Mouse (Mus musculus) erythroblast, embryonic 14.5 days (primary cell): ENCODE measurements around the gene Zfp512b. TPM values are rescaled to one million over a fixed set of nuclear protein-coding genes. Genes with fewer than 3 reads are reported as not detected.
A peak's percentile ranks its signal among the peaks of the same experiment; 100 is the strongest.

Experiments
- H3K27me3 ChIP-seq: 2 replicates; pipeline ENCODE4 v1.6.1; 2012; ENCODE audit warnings: inconsistent platforms; ENCODE audit not compliant: control insufficient read depth
- H3K36me3 ChIP-seq: 2 replicates; pipeline ENCODE4 v1.6.1; 2012; ENCODE audit warnings: mild to moderate bottlenecking, inconsistent platforms; ENCODE audit not compliant: control insufficient read depth
- H3K4me1 ChIP-seq: 2 replicates; pipeline ENCODE4 v1.6.1; 2012; ENCODE audit warnings: inconsistent platforms; ENCODE audit not compliant: control insufficient read depth
- H3K4me3 ChIP-seq: replicated peaks from 2 replicates; pipeline ENCODE3; 2012; ENCODE audit warnings: moderate library complexity, mild to moderate bottlenecking, inconsistent platforms
- H3K9me3 ChIP-seq: 2 replicates; pipeline ENCODE4 v1.6.1; 2012; ENCODE audit warnings: low read length, inconsistent platforms, mixed read lengths; ENCODE audit not compliant: control insufficient read depth
- GATA1 ChIP-seq: IDR thresholded peaks from 2 replicates; pipeline ENCODE4 v1.6.1; 2012; ENCODE audit warnings: low read length, inconsistent platforms, mixed read lengths
- TAL1 ChIP-seq: IDR thresholded peaks from 3 replicates; pipeline ENCODE4 v1.6.1; 2012; ENCODE audit warnings: low read length, inconsistent platforms, mixed read lengths
- polyA plus RNA-seq: library from polyadenylated mRNA; stranded (reverse); fragments of >175 nt; gene quantifications from 2 replicates; pipeline ENCODE4 v1.2.3, GENCODE M21; 2012

Zfp512b gene
- polyA plus RNA-seq, 1 experiment = 0.22 TPM

DNA sequence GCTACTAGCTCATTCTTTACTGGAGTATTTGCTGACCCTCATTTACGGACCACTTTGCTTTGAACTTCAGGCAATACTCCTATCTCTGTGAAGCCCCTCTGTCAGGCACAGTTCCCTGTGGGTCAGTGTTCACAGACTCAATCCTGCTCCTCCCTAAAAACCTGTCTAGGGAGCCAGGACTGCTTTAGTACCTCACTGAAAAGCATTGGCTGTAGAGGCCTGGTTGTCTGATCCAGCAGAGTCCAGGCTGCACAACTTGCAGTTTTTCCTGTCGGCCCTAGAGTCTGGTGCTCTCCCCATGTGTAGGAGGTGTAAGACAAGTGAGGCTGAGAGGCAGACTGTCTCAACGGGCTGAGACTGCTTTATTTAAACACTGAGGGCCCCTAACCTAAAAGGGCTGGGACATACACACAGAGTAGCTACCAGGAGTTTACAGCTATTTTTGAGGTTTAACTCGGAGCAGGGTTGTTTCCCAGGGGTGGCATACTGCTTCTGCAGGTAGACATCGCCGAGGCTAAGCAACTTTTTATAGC, 7.7 kb upstream of the Zfp512b start:
- H3K4me3 ChIP-seq = peak overlapping the region; percentile 84
- peaks cover 36% of the 10 kb centered on the region for H3K27me3 ChIP-seq
- no peaks in the 10 kb centered on the region; the same call in none of the 2 replicates for H3K36me3 ChIP-seq
- TF ChIP-seq TAL1 (no peak), GATA1 (no peak)
- H3K4me1 ChIP-seq = peaks cover 57% of the 10 kb centered on the region
- H3K9me3 ChIP-seq = no peaks in the 10 kb centered on the region; the same call in 1 of the 2 replicates

DNA sequence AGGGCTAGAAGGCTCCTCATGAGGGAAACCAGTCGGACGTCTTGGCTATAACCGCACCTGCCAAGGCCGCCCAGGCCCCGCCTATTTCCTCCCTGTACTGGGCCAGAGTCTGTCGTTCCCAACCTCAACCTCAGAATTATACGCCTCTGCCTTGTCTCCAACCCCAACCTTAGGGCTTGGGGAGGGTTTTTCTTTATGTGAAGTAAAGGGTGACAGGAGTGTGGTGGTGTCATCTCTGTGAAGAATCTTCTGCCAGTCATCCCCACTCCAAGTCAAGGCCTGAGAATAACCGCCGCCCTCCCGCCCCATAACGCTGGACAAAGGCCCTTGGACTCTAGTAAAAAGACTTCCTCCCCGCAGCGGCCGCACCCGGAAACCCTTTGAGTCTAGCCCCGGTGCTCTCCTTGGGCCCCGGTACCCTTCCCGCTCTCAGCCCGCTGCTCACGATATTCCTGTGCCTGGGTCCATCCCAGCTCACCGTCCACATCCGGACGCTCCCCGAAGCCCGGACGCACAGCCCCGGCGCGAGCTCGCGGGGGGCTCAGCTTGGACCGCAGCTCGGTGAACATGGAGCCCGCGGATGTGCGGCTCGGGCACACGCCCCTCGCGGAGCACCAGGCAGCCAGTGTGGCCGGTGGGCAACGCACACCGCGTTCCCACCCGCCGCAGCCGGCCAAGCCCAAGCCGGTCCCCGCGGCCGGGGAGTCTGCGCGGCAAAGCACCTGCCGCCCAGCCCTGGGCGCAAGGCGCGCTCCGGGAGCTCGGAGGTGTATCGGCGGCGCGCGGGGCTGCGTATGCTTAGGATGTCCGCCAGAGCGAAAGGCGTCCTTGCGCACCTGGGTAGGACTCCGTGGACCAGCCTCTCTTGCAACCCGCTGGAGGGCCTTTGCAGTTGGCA, 6.1 kb upstream of the Zfp512b start, which contains the start of gene Samd10:
Gene Samd10 (minus strand): TSS at position 759 of the 898 bp plus-strand sequence.
- Histone ChIP-seq H3K4me1 (peaks cover 57% of the 10 kb centered on the region), H3K36me3 (no peaks in the 10 kb centered on the region; the same call in 1 of the 2 replicates), H3K4me3 (peak within 1 kb of the TSS; percentile 65), H3K27me3 (peaks cover 36% of the 10 kb centered on the region), H3K9me3 (no peaks in the 10 kb centered on the region; the same call in 1 of the 2 replicates)
- TF ChIP-seq GATA1 (no peak), TAL1 (no peak)

DNA sequence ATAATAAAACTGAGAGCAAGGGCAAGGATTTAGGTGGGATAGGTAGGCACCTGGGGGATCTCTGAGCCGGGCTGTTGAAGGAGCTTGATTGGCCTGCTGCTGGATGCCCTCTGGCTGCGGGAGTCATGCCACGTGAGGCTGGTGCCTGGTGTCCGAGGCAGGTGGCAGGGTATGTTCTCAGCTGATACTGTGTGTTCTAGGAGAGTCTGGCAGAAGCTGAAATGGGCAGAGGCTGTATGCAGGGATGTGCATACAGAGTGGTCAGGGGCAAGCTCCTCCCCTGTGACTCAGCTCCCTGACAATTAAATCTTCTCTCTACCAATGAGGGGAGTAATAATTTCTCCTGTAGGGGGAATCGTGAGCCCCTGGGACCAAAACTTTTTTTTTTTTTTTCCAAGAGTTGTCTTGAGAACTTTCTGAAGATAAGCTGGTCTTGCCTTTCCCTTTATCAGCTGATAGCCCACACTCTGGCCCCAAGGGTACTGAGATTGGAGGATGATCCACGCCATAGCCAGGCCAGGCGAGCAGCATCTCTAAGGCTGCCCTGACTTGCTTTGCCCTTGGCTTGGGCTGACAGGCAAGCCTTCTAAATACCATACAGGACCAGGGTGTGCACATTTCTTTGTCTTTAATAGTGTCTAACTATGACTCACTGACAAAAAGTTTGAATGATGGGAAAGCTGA, 4.9 kb upstream of the Zfp512b start:
- no peak for TF ChIP-seq TAL1
- TF ChIP-seq GATA1 = no peak
- Histone ChIP-seq H3K4me3 (no peak overlapping the region), H3K27me3 (peaks cover 40% of the 10 kb centered on the region), H3K4me1 (peaks cover 55% of the 10 kb centered on the region), H3K9me3 (no peaks in the 10 kb centered on the region; the same call in 1 of the 2 replicates), H3K36me3 (no peaks in the 10 kb centered on the region)

DNA sequence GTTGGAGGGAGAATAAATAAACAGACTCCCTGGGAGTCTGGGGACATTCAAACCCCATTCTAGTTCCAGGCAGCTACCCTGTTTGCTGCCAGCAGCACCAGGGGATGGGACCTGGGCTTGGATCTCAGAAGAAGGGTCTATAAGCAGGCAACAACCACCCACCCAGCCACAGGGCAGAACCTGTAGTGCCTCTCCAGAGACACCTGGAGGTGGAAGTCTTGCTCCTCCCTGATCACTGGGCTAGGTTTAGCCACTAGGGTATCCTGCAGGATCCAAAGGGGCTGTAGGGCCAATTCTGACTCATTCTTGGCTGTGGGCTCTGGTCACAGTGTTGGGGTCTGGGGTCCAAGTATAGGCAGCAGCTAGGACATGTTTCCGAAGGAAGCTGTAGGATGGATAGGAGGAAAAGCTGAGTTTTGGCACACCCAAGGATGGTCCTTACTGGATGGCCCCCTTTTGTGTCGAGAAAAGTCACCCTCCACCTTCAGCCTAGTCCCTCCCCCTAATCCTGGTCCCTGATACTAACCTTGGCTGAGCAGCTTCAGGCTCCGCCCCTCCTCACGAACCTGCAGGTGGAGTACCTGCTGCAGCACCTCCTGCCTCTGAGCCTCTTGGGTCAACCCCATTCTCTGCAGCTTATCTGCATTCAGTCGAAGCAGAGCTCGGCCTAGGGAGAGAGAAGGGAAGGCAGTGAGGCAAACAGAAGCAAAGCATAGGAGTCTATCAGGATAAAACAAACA, 3.8 kb upstream of the Zfp512b start:
- H3K4me1 ChIP-seq = peaks cover 56% of the 10 kb centered on the region
- H3K36me3 ChIP-seq = no peaks in the 10 kb centered on the region
- no peaks in the 10 kb centered on the region; the same call in 1 of the 2 replicates for H3K9me3 ChIP-seq
- no peak overlapping the region for H3K4me3 ChIP-seq
- TF ChIP-seq GATA1 (no peak), TAL1 (no peak)
- peaks cover 40% of the 10 kb centered on the region for H3K27me3 ChIP-seq

DNA sequence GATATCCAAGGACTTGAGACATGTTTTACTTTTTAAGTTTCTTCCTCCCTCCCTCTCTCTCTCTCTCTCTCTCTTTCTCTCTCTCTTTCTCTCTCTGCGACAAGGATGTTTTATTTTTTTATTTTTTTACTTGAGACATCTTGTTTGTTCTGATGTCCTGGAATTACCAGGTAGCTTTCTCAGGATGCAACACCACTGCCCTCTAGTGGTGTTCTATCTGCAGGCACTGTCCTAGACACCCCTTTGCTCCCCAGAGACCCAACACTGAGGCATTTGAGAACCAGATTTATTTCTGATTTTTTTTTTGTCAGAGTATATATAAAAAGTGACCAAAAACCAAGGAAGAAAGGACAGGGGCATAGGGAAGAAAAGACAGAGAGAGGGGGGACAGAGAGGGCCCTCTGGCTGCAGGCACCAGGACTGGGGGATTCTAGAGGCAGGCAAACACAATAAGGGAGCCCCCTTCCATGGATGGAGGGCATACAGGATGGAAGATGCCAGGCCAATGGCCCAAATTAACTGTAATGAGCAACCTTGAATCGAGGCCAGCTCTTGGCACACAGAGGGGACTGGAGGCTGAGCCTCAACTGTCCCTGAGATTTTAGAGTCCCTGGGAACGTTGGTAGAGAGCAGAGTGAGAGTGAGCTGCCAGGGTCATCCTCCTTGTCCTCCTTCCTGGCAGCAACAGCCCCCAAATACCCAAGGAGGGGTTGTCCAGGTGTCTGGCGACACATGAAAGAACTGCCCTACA, 2.5 kb upstream of the Zfp512b start:
- Histone ChIP-seq H3K9me3 (no peaks in the 10 kb centered on the region; the same call in 1 of the 2 replicates), H3K36me3 (peaks cover 7% of the 10 kb centered on the region), H3K4me3 (no peak overlapping the region), H3K27me3 (peaks cover 38% of the 10 kb centered on the region), H3K4me1 (peaks cover 61% of the 10 kb centered on the region)
- TF ChIP-seq GATA1 = no peak
- TF ChIP-seq TAL1 = no peak

DNA sequence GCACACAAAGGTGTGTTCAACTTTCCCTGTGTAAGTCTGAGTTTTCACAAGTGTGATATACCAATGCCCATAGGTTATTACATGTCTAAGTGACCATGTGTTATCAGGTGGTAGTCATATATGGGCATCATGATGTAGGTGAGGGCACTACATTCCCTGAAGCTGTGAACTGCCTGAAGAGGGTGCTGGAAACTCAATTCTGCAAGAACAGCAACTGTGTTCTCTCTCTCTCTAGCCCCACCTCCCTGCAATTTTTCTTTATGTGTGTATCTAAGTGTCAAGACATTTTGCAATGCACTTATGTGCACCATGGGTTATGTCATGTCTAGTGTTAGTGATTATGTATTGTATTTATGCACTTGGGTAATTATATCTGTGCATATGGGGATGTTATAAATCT, 1.3 kb upstream of the Zfp512b start:
- Histone ChIP-seq H3K36me3 (peaks cover 19% of the 10 kb centered on the region), H3K9me3 (no peaks in the 10 kb centered on the region), H3K27me3 (peaks cover 27% of the 10 kb centered on the region), H3K4me3 (no peak overlapping the region), H3K4me1 (peaks cover 61% of the 10 kb centered on the region)
- TF ChIP-seq TAL1 (no peak), GATA1 (no peak)

DNA sequence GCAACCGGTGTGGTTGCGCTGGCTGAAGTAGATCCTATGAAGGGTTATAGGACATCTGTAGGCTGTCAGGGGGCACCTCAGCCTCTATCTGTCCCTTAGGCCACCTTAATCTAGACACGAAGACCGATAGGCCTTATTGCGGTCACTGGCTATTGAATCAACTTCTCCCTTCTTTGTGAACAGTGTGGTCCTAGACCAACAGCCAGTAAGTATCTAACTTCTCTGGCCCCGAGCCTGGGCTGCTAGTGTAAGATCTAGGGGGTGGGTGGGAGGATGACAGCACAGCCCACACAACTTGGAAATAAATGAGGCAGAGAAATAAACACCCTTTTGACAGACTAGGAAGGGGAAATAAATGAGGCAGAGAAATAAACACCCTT, 429 bp upstream of the Zfp512b start:
- H3K36me3 ChIP-seq = peaks cover 27% of the 10 kb centered on the region
- no peaks in the 10 kb centered on the region for H3K9me3 ChIP-seq
- no peak for TF ChIP-seq TAL1
- no peak for TF ChIP-seq GATA1
- H3K4me1 ChIP-seq = peaks cover 54% of the 10 kb centered on the region
- H3K4me3 ChIP-seq = peak overlapping the region; percentile 81
- peaks cover 18% of the 10 kb centered on the region for H3K27me3 ChIP-seq

DNA sequence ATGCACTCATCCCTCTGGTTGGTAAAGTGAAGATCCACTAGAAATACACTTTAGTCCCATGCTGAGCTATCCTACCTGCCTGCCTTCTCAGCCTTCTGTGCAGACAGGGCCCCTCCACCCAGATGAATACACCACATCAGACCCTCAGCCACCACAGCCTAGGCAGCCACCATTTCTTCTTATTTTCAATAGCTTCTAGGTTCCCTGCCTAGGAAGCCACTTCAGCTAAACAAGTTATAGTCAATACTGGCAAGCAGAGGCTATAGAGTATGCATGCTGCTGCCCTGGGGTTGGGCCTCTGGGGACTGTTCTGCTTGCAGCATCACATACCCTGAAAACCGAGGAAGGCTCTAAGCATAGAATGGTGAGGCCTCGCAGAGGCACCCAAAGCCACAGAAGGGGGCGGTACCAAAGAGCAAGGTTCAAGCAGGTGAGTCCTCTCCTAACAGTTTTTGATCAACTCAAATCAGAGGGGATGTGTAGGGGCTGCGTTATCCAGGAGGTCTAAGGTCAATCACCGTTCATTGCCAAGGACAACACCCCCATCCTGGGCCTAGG, 996 bp downstream of the Zfp512b start, which contains the start of gene Prpf6:
Gene Prpf6 (plus strand): TSS at position 341 of the 558 bp plus-strand sequence.
- Histone ChIP-seq H3K9me3 (no peaks in the 10 kb centered on the region), H3K27me3 (peaks cover 5% of the 10 kb centered on the region), H3K36me3 (peaks cover 40% of the 10 kb centered on the region), H3K4me3 (peak within 1 kb of the TSS; percentile 81), H3K4me1 (peaks cover 45% of the 10 kb centered on the region)
- TF ChIP-seq GATA1 = no peak
- no peak for TF ChIP-seq TAL1
